Mouse (Mus musculus) inflammation-experienced regulatory T-cells, adult 6 months (primary cell): Measurements from ENCODE around the gene Gm20388. TPM values are rescaled to one million over a fixed set of nuclear protein-coding genes. Genes with fewer than 3 reads are reported as not detected.

Experiments
- ATAC-seq: one replicate; pipeline ENCODE4 v1.8.0; 2017
- polyA plus RNA-seq, 3 experiments: library from polyadenylated mRNA; unstranded; fragments of 100-300 nt; shearing (Covaris generic); gene quantifications; one replicate each; pipeline ENCODE4 v1.2.1; 2017

Gene Gm20388
- polyA plus RNA-seq, 3 experiments from 2014 or later: 10.8 to 14.1 (median 11.8) TPM

GRCm38 (mm10) chr8:121683083-121683832 is 1772.6 kb downstream of the Gm20388 start:
- no peak for ATAC-seq

GRCm38 (mm10) chr8:121685419-121685818 is 1774.8 kb downstream of the Gm20388 start:
- ATAC-seq: no peak

GRCm38 (mm10) chr8:121687455-121688161 is 1777.0 kb downstream of the Gm20388 start:
- no peak for ATAC-seq

DNA sequence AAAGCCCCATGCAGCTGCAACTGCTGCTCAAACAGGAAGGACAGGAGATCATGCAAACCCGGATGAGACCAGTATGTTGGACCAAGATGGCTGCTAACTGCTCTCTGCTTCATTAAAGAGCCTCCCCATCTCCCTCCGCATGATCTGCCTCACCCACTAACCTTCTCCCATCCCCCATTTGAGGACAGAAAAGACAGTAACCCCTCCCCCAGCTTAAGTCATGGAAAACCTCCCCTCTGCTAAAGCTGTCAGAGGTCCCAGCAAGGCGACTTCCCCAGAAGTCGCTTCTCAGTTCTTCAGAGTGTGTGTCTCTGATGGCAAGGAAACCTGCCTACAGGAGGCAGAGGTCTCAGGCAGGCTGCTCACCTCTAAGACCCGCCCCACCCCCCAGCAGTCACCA is 1777.9 kb downstream of the Gm20388 start:
- ATAC-seq: no peak

- no peak for ATAC-seq
Measured at GRCm38 (mm10) chr8:121694453-121694852, 1783.8 kb downstream of the Gm20388 start.

GRCm38 (mm10) chr8:121695585-121696184 is 1785.0 kb downstream of the Gm20388 start:
- no peak for ATAC-seq

- no peak for ATAC-seq
Measured at GRCm38 (mm10) chr8:121697735-121698614, 1787.3 kb downstream of the Gm20388 start.

DNA sequence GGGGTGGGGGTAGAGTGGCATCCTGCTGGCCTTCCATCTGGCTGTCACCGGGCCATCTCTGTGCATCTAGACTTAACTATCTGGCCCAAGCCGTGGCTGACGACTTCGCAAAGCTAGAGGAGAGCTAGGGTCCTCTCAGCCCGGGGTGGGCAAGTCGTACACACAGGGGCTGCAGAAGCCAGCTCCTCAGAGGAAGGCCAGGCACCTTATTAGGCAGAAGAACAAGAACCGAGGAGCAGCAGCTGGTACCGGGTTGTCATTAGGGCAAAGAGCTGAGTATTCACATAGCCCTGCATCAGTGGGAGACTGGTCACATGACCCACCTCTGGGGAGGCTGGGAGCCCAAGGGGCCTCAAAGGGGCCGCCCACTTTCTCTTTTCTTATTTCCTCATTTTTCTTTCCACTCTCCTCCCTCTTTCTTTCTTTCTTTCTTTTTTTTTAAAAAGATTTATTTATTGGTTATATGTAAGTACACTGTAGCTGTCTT is 1788.0 kb downstream of the Gm20388 start:
- no peak for ATAC-seq

GRCm38 (mm10) chr8:121699936-121700335 is 1789.3 kb downstream of the Gm20388 start:
- no peak for ATAC-seq

DNA sequence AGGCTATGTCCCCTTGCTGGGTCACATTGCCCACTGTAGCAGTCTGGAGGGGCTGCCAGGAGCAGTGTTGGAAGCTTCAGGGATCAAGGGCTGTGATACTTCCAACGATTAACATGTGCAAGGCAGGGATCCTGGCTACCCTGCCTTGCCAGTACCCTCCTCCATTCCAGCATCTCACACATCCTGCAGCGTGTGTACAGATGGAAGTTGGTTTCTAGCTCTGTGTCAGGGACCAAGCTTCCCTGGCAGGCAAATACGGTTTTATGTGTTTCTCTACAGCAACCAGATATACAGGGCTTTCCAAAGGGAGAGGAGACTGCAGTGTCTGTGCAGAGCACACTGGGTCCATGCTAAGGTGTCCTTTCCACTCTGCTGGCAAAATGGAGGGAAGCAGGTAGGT is 1794.5 kb downstream of the Gm20388 start:
- ATAC-seq: no peak

DNA sequence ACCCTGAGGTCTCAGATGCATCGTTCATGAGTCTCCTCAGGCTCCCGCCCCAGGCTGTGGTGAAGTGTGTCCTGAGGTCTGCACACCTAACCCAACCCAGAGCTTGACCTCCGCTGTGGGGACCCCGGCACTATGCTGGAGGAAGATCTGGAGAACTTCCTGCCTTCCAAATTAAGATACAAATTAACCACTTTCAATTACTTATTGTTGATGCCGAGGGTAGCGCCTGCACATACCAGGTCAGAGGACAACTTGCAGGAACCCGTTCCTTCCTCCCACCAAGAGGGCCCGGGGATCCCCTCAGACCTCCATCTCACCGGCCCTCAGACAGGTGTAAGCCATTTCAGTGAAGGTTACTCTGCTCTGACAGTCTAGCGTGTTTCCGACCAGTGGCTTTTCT is 1796.3 kb downstream of the Gm20388 start:
- ATAC-seq: no peak

DNA sequence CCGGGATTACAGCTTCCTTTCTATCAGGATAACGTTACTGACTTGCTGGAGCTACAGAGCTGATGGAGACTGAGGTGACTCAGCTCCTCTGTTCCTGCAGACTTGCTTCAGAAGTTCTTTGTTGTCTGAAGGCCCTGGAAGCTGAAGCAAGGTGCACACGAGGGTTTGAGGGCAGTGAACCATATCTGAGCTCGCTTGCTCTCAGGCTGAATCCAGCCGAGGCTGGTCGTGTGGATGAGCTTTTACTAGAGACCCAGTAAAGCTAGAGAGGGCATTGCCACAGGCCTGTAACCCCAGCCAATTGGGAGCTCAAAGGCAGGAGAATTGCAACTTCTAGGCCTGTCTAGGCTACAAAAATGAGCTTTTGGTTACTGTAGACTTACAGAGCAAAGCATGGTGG is 1797.8 kb downstream of the Gm20388 start:
- no peak for ATAC-seq

DNA sequence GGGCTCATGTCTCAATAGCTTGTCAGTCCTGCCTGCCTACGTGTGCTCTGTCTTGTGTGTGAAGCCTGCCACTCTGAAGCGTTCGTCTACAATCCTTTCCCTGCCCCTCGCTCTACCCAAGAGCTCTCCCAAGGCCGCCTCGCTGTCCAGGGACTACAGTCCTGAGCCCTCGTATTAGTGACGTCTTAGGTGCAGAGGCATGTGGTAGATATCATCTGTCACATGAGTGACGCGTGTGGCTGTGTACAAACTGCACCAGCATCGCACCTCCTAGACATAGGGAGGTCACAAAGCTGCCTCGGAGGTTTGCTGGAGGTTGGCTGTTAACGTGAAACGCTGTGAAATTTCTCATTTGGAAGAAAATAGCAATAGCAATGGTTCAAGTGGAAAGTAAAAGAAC is 1806.9 kb downstream of the Gm20388 start:
- no peak for ATAC-seq

DNA sequence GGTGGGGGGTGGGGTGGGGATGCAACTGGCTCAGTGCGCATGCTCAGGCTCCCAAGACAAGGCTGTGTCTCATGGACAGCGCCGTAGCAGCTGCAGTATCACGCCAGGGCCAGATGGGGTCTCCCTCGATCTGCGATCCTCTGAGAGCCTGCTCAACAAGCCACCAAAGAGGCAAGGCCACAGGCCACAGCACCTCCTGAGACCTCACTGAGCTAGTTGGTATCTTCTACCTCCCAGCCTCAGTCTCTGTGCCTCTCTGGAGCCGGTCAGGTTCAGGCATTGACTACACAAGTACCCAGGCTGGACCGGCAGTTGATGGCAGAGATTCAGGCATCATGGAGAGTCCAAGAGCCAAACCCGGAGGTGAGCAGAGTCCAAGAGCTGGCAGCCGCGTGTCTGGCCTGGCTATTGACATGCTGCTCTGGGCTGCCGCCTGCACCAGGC is 1807.4 kb downstream of the Gm20388 start:
- no peak for ATAC-seq

- ATAC-seq: no peak
Measured at GRCm38 (mm10) chr8:121718925-121719324, 1808.3 kb downstream of the Gm20388 start.

DNA sequence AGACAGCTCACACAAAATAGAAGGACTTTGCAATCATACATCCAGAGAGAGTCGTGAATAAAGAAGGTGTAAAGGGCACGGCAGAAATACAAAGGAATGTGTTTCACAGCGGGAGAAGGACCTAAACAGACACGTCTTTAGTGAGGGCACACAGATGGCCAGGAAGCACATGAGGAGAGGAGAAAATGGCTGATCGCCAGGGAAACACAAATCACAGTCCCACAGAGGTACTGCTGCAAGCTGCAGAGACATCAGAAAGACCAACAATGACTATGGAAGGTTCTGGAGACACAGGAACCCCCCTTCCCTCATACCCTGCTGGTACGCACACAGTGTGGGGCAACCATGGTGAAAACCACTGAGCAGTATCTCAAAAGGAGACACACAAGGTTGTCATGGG is 1810.4 kb downstream of the Gm20388 start:
- no peak for ATAC-seq

GRCm38 (mm10) chr8:121723846-121724245 is 1813.2 kb downstream of the Gm20388 start:
- no peak for ATAC-seq

DNA sequence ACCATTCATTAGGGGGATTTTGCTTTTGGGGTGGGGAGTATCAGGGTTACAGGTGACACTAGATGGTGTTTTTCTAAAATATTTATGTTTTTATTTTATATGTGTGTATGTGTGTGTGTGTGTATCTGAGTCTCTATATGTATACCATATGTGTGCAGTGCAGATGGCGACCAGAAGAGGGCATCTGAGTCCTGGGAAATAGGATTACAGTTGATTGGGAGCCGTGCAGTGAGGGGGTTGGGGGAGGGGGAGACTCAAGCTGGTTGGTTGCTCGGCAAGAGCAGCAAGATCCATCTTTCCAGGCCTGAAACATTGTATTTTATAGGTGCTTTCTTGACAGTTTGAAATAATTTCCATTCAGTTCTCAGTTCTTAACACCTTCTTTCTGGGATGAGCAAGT is 1816.5 kb downstream of the Gm20388 start:
- no peak for ATAC-seq

DNA sequence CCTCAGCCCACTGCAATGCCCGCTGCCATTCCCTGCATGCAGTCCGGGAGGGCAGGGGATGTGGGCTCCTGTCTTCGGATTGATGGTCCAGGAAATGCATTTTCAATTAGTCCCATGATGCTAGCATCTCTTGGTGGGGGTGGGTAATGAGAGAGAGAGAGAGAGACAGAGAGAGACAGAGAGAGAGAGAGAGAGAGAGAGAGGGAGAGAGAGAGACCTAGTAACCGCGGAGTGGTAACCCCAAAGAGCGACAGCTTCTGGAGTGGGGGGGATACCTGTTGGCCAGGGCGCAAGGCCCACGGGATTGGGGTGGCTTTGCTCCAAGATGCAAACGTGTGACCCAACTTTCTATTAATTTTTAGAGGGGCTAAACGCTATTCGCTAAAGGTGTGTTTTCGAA is 1818.7 kb downstream of the Gm20388 start, which contains the start of gene Jph3:
Jph3 (plus strand) TSS at position 301 of the 400 bp plus-strand sequence.
- no peak for ATAC-seq

- ATAC-seq: no peak
Measured at GRCm38 (mm10) chr8:121729754-121730153, 1819.1 kb downstream of the Gm20388 start.

- ATAC-seq: no peak
Measured at GRCm38 (mm10) chr8:121730170-121730569, 1819.5 kb downstream of the Gm20388 start.

DNA sequence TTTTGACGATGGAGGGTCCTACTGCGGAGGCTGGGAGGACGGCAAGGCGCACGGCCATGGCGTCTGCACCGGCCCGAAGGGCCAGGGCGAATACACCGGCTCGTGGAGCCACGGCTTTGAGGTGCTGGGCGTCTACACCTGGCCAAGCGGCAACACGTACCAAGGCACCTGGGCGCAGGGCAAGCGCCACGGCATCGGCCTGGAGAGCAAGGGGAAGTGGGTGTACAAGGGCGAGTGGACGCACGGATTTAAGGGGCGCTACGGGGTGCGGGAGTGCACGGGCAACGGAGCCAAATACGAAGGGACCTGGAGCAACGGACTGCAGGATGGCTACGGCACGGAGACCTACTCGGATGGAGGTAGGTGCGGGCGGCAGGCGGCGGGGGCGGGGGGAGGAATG is 1820.0 kb downstream of the Gm20388 start:
- ATAC-seq: no peak
